Mouse (Mus musculus): ENCODE measurements at regions not wholly inside any gene's neighbourhood (a gene's known extent, or its start where the extent isn't known, plus 50 kb on each side); places are given as distances from the start of the nearest gene placed in this dataset.

- TF ChIP-seq EP300 (IDR thresholded peaks at IDR 0.05) (no peak), CTCF (IDR thresholded peaks at IDR 0.05) (no peak)
These were observed 147.3 kb downstream of the Cct6b start for GRCm38 (mm10) chr11:82616856-82617255.

All from lung, postnatal 0 days (tissue).